Mouse (Mus musculus): ENCODE results near the gene Mcm3ap.

Mcm3ap gene

GRCm38 (mm10) chr10:76468203-76469162 lies at the start of gene Mcm3ap, which contains the start of gene Ybey:
Gene Mcm3ap, plus strand, starts transcription at chr10:76468927.
Gene Ybey, minus strand, starts transcription at chr10:76469114.
- TF ChIP-seq NANOG (IDR thresholded peaks at IDR 0.05; ENCODE audit: borderline replicate concordance, low read length) (no peak), CTCF (conservative IDR thresholded peaks at IDR 0.05; ENCODE audit: low read length) (no peak), POU5F1 (IDR thresholded peaks at IDR 0.05; ENCODE audit: borderline replicate concordance, low read length) (no peak)
- peaks cover 59% of the 10 kb centered on the region for H3K36me3 ChIP-seq (ENCODE audit: insufficient read depth, low read length)
- H3K4me1 ChIP-seq (replicated peaks; ENCODE audit: low read depth, low read length), result peaks cover 46% of the 10 kb centered on the region
- H3K4me3 ChIP-seq (replicated peaks; ENCODE audit: low read length), result peak within 1 kb of the TSS; percentile 93
- no peaks in the 10 kb centered on the region for H3K27me3 ChIP-seq (ENCODE audit: insufficient read depth, low read length)
- H3K9me3 ChIP-seq (ENCODE audit: low read length), result no peaks in the 10 kb centered on the region

GRCm38 (mm10) chr10:76425674-76426073 lies 43.1 kb upstream of the Mcm3ap start:
- H3K4me3 ChIP-seq (replicated peaks; ENCODE audit: low read length), result no peak overlapping the region
- no peaks in the 10 kb centered on the region for H3K27me3 ChIP-seq (ENCODE audit: insufficient read depth, low read length)
- no peaks in the 10 kb centered on the region for H3K9me3 ChIP-seq (ENCODE audit: low read length)
- H3K36me3 ChIP-seq (ENCODE audit: insufficient read depth, low read length), result peaks cover 100% of the 10 kb centered on the region
- TF ChIP-seq NANOG (IDR thresholded peaks at IDR 0.05; ENCODE audit: borderline replicate concordance, low read length) (no peak), POU5F1 (IDR thresholded peaks at IDR 0.05; ENCODE audit: borderline replicate concordance, low read length) (no peak), CTCF (conservative IDR thresholded peaks at IDR 0.05; ENCODE audit: low read length) (no peak)
- H3K4me1 ChIP-seq (replicated peaks; ENCODE audit: low read depth, low read length), result no peaks in the 10 kb centered on the region

- H3K4me1 ChIP-seq (replicated peaks; ENCODE audit: low read depth, low read length), result peaks cover 27% of the 10 kb centered on the region
- peaks cover 100% of the 10 kb centered on the region for H3K36me3 ChIP-seq (ENCODE audit: insufficient read depth, low read length)
- no peaks in the 10 kb centered on the region for H3K9me3 ChIP-seq (ENCODE audit: low read length)
- no peaks in the 10 kb centered on the region for H3K27me3 ChIP-seq (ENCODE audit: insufficient read depth, low read length)
- TF ChIP-seq CTCF (conservative IDR thresholded peaks at IDR 0.05; ENCODE audit: low read length) (no peak), POU5F1 (IDR thresholded peaks at IDR 0.05; ENCODE audit: borderline replicate concordance, low read length) (no peak), NANOG (IDR thresholded peaks at IDR 0.05; ENCODE audit: borderline replicate concordance, low read length) (no peak)
- no peak overlapping the region for H3K4me3 ChIP-seq (replicated peaks; ENCODE audit: low read length)
These were observed 34.8 kb upstream of the Mcm3ap start for GRCm38 (mm10) chr10:76433925-76434324.

- no peaks in the 10 kb centered on the region for H3K27me3 ChIP-seq (ENCODE audit: insufficient read depth, low read length)
- TF ChIP-seq NANOG (IDR thresholded peaks at IDR 0.05; ENCODE audit: borderline replicate concordance, low read length) (no peak), POU5F1 (IDR thresholded peaks at IDR 0.05; ENCODE audit: borderline replicate concordance, low read length) (no peak), CTCF (conservative IDR thresholded peaks at IDR 0.05; ENCODE audit: low read length) (no peak)
- H3K9me3 ChIP-seq (ENCODE audit: low read length), result no peaks in the 10 kb centered on the region
- peak overlapping the region; percentile 96 for H3K4me3 ChIP-seq (replicated peaks; ENCODE audit: low read length)
- peaks cover 68% of the 10 kb centered on the region for H3K4me1 ChIP-seq (replicated peaks; ENCODE audit: low read depth, low read length)
- peaks cover 71% of the 10 kb centered on the region for H3K36me3 ChIP-seq (ENCODE audit: insufficient read depth, low read length)
These were observed 29.4 kb upstream of the Mcm3ap start for GRCm38 (mm10) chr10:76439107-76439890.

GRCm38 (mm10) chr10:76440281-76440680 lies 28.4 kb upstream of the Mcm3ap start, which contains the start of gene AC141477.1:
Gene AC141477.1, minus strand, starts transcription at chr10:76440444.
- no peaks in the 10 kb centered on the region for H3K9me3 ChIP-seq (ENCODE audit: low read length)
- H3K4me3 ChIP-seq (replicated peaks; ENCODE audit: low read length), result peak within 1 kb of the TSS; percentile 96
- H3K4me1 ChIP-seq (replicated peaks; ENCODE audit: low read depth, low read length), result peaks cover 71% of the 10 kb centered on the region
- H3K36me3 ChIP-seq (ENCODE audit: insufficient read depth, low read length), result peaks cover 61% of the 10 kb centered on the region
- TF ChIP-seq CTCF (conservative IDR thresholded peaks at IDR 0.05; ENCODE audit: low read length), result no peak
- TF ChIP-seq NANOG (IDR thresholded peaks at IDR 0.05; ENCODE audit: borderline replicate concordance, low read length), result no peak
- TF ChIP-seq POU5F1 (IDR thresholded peaks at IDR 0.05; ENCODE audit: borderline replicate concordance, low read length), result no peak
- no peaks in the 10 kb centered on the region for H3K27me3 ChIP-seq (ENCODE audit: insufficient read depth, low read length)

- no peaks in the 10 kb centered on the region for H3K9me3 ChIP-seq (ENCODE audit: low read length)
- peak within 1 kb of the TSS; percentile 96 for H3K4me3 ChIP-seq (replicated peaks; ENCODE audit: low read length)
- TF ChIP-seq POU5F1 (IDR thresholded peaks at IDR 0.05; ENCODE audit: borderline replicate concordance, low read length) (no peak), CTCF (conservative IDR thresholded peaks at IDR 0.05; ENCODE audit: low read length) (peak; percentile 38)
- peaks cover 40% of the 10 kb centered on the region for H3K36me3 ChIP-seq (ENCODE audit: insufficient read depth, low read length)
- H3K27me3 ChIP-seq (ENCODE audit: insufficient read depth, low read length), result no peaks in the 10 kb centered on the region
- peaks cover 78% of the 10 kb centered on the region for H3K4me1 ChIP-seq (replicated peaks; ENCODE audit: low read depth, low read length)
These were observed 26.3 kb upstream of the Mcm3ap start, which contains the start of gene Pcnt for GRCm38 (mm10) chr10:76442178-76443088. Gene Pcnt, minus strand, starts transcription at chr10:76442786.

- TF ChIP-seq CTCF (conservative IDR thresholded peaks at IDR 0.05; ENCODE audit: low read length) (no peak), NANOG (IDR thresholded peaks at IDR 0.05; ENCODE audit: borderline replicate concordance, low read length) (no peak), POU5F1 (IDR thresholded peaks at IDR 0.05; ENCODE audit: borderline replicate concordance, low read length) (no peak)
- H3K36me3 ChIP-seq (ENCODE audit: insufficient read depth, low read length), result peaks cover 6% of the 10 kb centered on the region
- peaks cover 56% of the 10 kb centered on the region for H3K4me1 ChIP-seq (replicated peaks; ENCODE audit: low read depth, low read length)
- no peak overlapping the region for H3K4me3 ChIP-seq (replicated peaks; ENCODE audit: low read length)
- H3K27me3 ChIP-seq (ENCODE audit: insufficient read depth, low read length), result no peaks in the 10 kb centered on the region
- H3K9me3 ChIP-seq (ENCODE audit: low read length), result no peaks in the 10 kb centered on the region
These were observed 22.6 kb upstream of the Mcm3ap start for GRCm38 (mm10) chr10:76445996-76446681.
